Mouse (Mus musculus) C2C12 (cell line): ENCODE results near the gene Onecut3. TPM values are rescaled to one million over a fixed set of nuclear protein-coding genes. Genes with fewer than 3 reads are reported as not detected.

ENCODE experiments used
- H3K27me3 ChIP-seq: one replicate; pipeline ENCODE4 v1.6.1; 2011; ENCODE audit not compliant: control insufficient read depth, insufficient read depth, insufficient read length
- H3K36me3 ChIP-seq: one replicate; pipeline ENCODE4 v1.6.1; 2011; ENCODE audit not compliant: control insufficient read depth, insufficient read depth
- H3K4me3 ChIP-seq: one replicate; pipeline ENCODE4 v1.5.1; 2011; ENCODE audit warnings: mild to moderate bottlenecking, control low read depth; ENCODE audit not compliant: poor library complexity, insufficient read depth, severe bottlenecking
- H3K79me2 ChIP-seq: one replicate; pipeline ENCODE4 v1.6.1; 2011; ENCODE audit not compliant: control insufficient read depth, insufficient read depth
- H3K79me3 ChIP-seq: one replicate; pipeline ENCODE4 v1.6.1; 2011; ENCODE audit warnings: low read depth, control low read depth
- H3ac ChIP-seq: one replicate; pipeline ENCODE3; 2011; ENCODE audit warnings: low read depth; ENCODE audit not compliant: control insufficient read depth, insufficient read length
- CEBPB ChIP-seq: IDR thresholded peaks from one replicate; pipeline ENCODE4 v1.6.1; 2011; ENCODE audit warnings: low read depth, mild to moderate bottlenecking, control low read depth, moderate library complexity
- CTCF ChIP-seq: IDR thresholded peaks from one replicate; pipeline ENCODE4 v1.5.1; 2011; ENCODE audit not compliant: control insufficient read depth, insufficient read depth, insufficient read length
- FOSL1 ChIP-seq: IDR thresholded peaks from one replicate; pipeline ENCODE4 v1.8.0; 2011; ENCODE audit warnings: mild to moderate bottlenecking, low read length; ENCODE audit not compliant: poor library complexity, insufficient read depth, severe bottlenecking
- MAX ChIP-seq: IDR thresholded peaks from one replicate; pipeline ENCODE4 v1.6.1; 2011; ENCODE audit warnings: mild to moderate bottlenecking, control low read depth
- MYOD1 ChIP-seq: IDR thresholded peaks from one replicate; pipeline ENCODE4 v1.6.1; 2011; ENCODE audit warnings: low read depth; ENCODE audit not compliant: control insufficient read depth, insufficient read length
- MYOG ChIP-seq: IDR thresholded peaks from one replicate; pipeline ENCODE4 v1.6.1; 2011; ENCODE audit not compliant: control insufficient read depth, insufficient read length; ENCODE audit errors: extremely low read depth
- USF1 ChIP-seq: IDR thresholded peaks from one replicate; pipeline ENCODE4 v1.6.1; 2011; ENCODE audit warnings: low read depth, mild to moderate bottlenecking, control low read depth, moderate library complexity
- polyA plus RNA-seq: library from polyadenylated mRNA; unstranded; fragments of >200 nt; fragmentation: generic; extraction: Trizol; gene quantifications from one replicate; pipeline ENCODE4 v1.2.1, GENCODE M21; 2012; ENCODE audit warnings: missing spikeins

Onecut3 gene
- polyA plus RNA-seq, 1 experiment: not detected

DNA sequence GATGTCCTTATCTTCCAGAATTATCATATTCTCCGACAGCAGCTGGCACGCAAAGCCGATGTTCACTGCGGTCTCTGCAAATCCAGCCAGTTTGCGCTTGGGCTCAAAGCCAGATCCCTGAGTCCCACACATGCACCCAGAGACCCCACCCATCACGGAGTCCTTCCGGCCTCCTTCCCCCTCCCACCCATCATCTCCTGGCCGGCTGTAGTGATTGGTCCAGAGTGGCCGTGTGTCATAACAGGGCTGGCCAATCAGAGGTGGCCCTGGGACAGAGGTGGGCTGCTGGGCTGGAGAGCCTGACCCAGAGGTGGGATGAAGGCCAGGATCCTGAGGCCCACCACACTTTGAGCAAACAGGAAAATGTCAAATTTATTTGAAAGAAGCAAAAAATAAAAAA is 31.5 kb downstream of the Onecut3 start:
- Histone ChIP-seq H3K79me3 (no peaks in the 10 kb centered on the region), H3K79me2 (no peaks in the 10 kb centered on the region), H3K4me3 (no peak overlapping the region), H3K36me3 (no peaks in the 10 kb centered on the region), H3ac (no peak overlapping the region), H3K27me3 (peaks cover 45% of the 10 kb centered on the region)
- no peak for TF ChIP-seq CEBPB
- no peak for TF ChIP-seq MYOG
- no peak for TF ChIP-seq MYOD1
- TF ChIP-seq MAX: no peak
- TF ChIP-seq CTCF: no peak
- no peak for TF ChIP-seq FOSL1
- TF ChIP-seq USF1: no peak

DNA sequence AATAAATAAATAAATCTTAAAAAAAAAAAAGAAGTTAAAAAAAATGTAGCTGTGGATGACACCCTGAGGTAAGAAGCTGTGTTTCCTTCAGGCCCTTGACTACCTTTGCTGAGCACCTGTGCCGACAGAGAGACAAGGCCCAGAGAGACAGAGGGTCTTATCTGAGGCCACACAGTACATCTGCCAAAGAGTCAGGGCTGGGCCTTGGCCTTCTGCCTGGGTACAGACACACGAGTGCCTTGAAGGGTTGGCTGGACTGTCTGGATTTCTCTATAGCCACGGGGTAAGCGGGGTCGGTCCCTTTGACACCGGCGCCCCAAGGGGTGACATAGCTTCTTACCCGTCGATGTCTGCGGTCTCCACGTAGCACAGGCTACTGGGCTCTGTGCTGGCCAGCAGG is 38.1 kb downstream of the Onecut3 start:
- H3K27me3 ChIP-seq: peaks cover 21% of the 10 kb centered on the region
- no peak for TF ChIP-seq MYOD1
- no peak for TF ChIP-seq USF1
- no peak for TF ChIP-seq MYOG
- TF ChIP-seq CTCF: no peak
- TF ChIP-seq CEBPB: no peak
- TF ChIP-seq FOSL1: no peak
- TF ChIP-seq MAX: no peak
- no peaks in the 10 kb centered on the region for H3K79me2 ChIP-seq
- no peak overlapping the region for H3K4me3 ChIP-seq
- no peak overlapping the region for H3ac ChIP-seq
- H3K36me3 ChIP-seq: no peaks in the 10 kb centered on the region
- H3K79me3 ChIP-seq: no peaks in the 10 kb centered on the region

DNA sequence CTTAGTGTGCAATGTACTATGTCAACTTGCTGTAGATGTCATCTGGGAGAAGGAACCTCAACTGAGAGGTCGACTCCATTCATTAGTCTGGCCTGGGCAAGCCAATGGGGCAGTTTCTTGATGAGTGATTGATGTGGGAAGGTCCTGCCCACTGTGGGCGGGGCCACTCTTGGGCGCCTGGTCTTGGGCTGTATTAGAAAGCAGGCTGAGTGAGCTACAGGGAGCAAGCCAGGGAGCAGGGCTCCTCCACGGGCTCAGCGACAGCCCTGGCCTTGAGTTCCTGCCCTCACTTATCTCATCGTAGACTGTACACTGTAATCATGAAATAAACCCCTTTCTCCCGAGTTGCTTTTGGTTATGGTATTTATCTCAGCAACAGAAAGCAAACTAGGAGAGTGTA is 39.1 kb downstream of the Onecut3 start:
- H3K27me3 ChIP-seq: peaks cover 12% of the 10 kb centered on the region
- no peaks in the 10 kb centered on the region for H3K36me3 ChIP-seq
- no peak for TF ChIP-seq MYOG
- no peak for TF ChIP-seq MYOD1
- no peak for TF ChIP-seq MAX
- TF ChIP-seq CEBPB: no peak
- TF ChIP-seq CTCF: no peak
- no peak for TF ChIP-seq FOSL1
- TF ChIP-seq USF1: no peak
- no peaks in the 10 kb centered on the region for H3K79me2 ChIP-seq
- no peak overlapping the region for H3K4me3 ChIP-seq
- no peaks in the 10 kb centered on the region for H3K79me3 ChIP-seq
- H3ac ChIP-seq: no peak overlapping the region

DNA sequence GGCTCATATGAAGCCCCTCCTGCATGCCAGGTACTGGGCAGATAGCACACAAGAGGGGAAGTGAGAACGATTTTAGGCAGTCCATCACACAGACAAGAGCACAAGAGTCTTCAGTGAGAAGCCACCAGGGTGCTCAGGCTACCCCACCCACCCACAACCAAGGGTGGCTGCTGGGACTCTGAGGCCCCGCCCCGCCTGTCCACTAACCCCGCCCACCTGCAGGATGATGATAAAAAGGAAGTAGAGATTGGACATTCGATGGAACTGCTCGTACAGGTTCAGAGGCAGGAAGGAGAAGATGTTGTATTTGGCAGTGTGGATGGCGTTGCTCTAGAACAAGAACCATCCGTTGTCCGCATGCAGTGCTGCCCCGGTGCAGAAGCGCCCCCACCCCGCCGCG is 40.4 kb downstream of the Onecut3 start:
- H3K4me3 ChIP-seq: no peak overlapping the region
- TF ChIP-seq FOSL1: no peak
- TF ChIP-seq MYOG: no peak

DNA sequence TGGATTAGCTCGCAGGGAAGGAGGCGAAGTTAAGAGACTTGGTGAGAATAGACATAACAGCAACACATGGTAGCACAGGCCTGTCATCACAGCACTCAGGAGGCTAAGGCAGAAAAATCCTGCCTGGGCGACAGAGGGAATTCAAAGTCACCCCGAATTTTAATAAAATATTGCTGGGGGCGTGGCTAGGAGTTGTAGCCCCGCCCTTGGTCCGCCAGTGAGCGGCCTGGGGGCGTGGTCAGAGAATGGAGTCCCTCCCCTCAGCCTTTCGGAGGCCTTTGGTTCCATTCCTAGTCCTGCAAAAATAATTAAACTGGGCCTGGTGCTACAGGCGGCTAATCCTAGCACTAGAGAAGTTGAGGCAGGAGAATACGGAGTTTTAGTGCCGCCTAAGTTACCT is 41.1 kb downstream of the Onecut3 start:
- peaks cover 4% of the 10 kb centered on the region for H3K36me3 ChIP-seq
- H3K4me3 ChIP-seq: no peak overlapping the region
- TF ChIP-seq MAX (no peak), USF1 (no peak), CEBPB (no peak), MYOD1 (no peak), MYOG (no peak), FOSL1 (no peak), CTCF (no peak)
- H3ac ChIP-seq: no peak overlapping the region
- H3K79me2 ChIP-seq: no peaks in the 10 kb centered on the region
- H3K27me3 ChIP-seq: no peaks in the 10 kb centered on the region
- no peaks in the 10 kb centered on the region for H3K79me3 ChIP-seq

More for the DNA sequence above, 40.4 kb downstream of the Onecut3 start:
- Histone ChIP-seq H3K79me2 (no peaks in the 10 kb centered on the region), H3ac (no peak overlapping the region), H3K27me3 (no peaks in the 10 kb centered on the region), H3K36me3 (no peaks in the 10 kb centered on the region), H3K79me3 (no peaks in the 10 kb centered on the region)

DNA sequence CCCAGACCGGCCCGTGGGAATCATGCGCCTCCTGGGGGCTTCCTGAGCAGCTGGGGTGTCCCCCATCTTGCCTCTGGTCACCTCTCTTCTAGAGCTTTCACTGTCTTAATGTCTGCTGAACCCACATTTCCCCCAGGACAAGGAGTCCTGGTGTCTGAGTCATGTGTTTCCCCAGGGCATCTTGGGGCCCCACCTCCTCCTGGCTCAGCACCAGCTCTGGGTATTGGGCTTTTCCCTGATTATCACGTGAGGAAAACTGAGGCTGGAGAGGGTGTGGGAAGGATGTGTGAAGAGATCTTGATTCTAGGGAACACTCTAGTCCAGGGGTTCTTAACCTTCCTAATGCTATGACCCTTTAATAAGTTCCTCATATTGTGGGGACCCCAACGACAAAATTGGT is 43.5 kb downstream of the Onecut3 start:
- Histone ChIP-seq H3ac (no peak overlapping the region), H3K36me3 (peaks cover 26% of the 10 kb centered on the region), H3K27me3 (no peaks in the 10 kb centered on the region), H3K79me2 (no peaks in the 10 kb centered on the region), H3K4me3 (no peak overlapping the region), H3K79me3 (no peaks in the 10 kb centered on the region)
- TF ChIP-seq FOSL1: peak; percentile 24
- no peak for TF ChIP-seq CEBPB
- no peak for TF ChIP-seq MYOD1
- TF ChIP-seq MAX: peak; percentile 22
- no peak for TF ChIP-seq MYOG
- TF ChIP-seq USF1: peak; percentile 92
- TF ChIP-seq CTCF: no peak
